Mouse (Mus musculus) mouse embryonic stem cell (cell line): ENCODE data around the gene Bicra.

ENCODE experiments used
- in situ Hi-C, 2 experiments: fragments of 300-500 bp; cut with MboI; formaldehyde crosslinking; loops; 1 replicate in 1 of 2; 3 replicates in 1 of 2; pipeline ENCODE4 v1.14.3; 2019 to 2020; ENCODE audit warnings: low sequenced_read_pairs in 2 of 2, low pct_unique_long_range_greater_than_20kb in 1 of 2, mixed read lengths in 1 of 2; ENCODE audit not compliant: unreplicated experiment in 1 of 2

Gene Bicra

GRCm38 (mm10) chr7:15961239-15961638, 86.5 kb downstream of the Bicra start:
- in situ Hi-C loops: no loop called here

GRCm38 (mm10) chr7:15960691-15961090, 87.0 kb downstream of the Bicra start:
- in situ Hi-C loops: no loop called here

GRCm38 (mm10) chr7:15956143-15956542, 91.6 kb downstream of the Bicra start:
- in situ Hi-C loops: no loop called here

GRCm38 (mm10) chr7:15955509-15955908, 92.2 kb downstream of the Bicra start:
- in situ Hi-C loops: no loop called here

- in situ Hi-C loops: no loop called here
Measured at GRCm38 (mm10) chr7:15954978-15955443, 92.7 kb downstream of the Bicra start.

- in situ Hi-C loops: no loop called here
Measured at GRCm38 (mm10) chr7:15954436-15954835, 93.3 kb downstream of the Bicra start.

- in situ Hi-C loops: no loop called here
Measured at GRCm38 (mm10) chr7:15953307-15954074, 94.2 kb downstream of the Bicra start.

GRCm38 (mm10) chr7:15952416-15952815, 95.3 kb downstream of the Bicra start:
- in situ Hi-C loops: no loop called here

- in situ Hi-C loops: no loop called here
Measured at GRCm38 (mm10) chr7:15950008-15950407, 97.7 kb downstream of the Bicra start.

GRCm38 (mm10) chr7:15949216-15949790, 98.4 kb downstream of the Bicra start:
- in situ Hi-C loops: no loop called here

- in situ Hi-C loops: no loop called here
Measured at GRCm38 (mm10) chr7:15948381-15948941, 99.3 kb downstream of the Bicra start.

- in situ Hi-C loops: no loop called here
Measured at GRCm38 (mm10) chr7:15947653-15948260, 100.0 kb downstream of the Bicra start.

- in situ Hi-C loops: no loop called here
Measured at GRCm38 (mm10) chr7:15945721-15946536, 101.8 kb downstream of the Bicra start, which contains the start of gene Nop53. Gene Nop53, minus strand, starts transcription at chr7:15946074.

- in situ Hi-C loops: no loop called here
Measured at GRCm38 (mm10) chr7:15945211-15945610, 102.5 kb downstream of the Bicra start.

GRCm38 (mm10) chr7:15944311-15944710, 103.4 kb downstream of the Bicra start:
- in situ Hi-C loops: no loop called here

GRCm38 (mm10) chr7:15938621-15939020, 109.1 kb downstream of the Bicra start:
- in situ Hi-C loops: no loop called here

- in situ Hi-C loops: no loop called here
Measured at GRCm38 (mm10) chr7:15937491-15937890, 110.2 kb downstream of the Bicra start.
